Mouse (Mus musculus) adrenal gland, postnatal 14 days (tissue): ENCODE measurements at regions not wholly inside any gene's neighbourhood (a gene's known extent, or its start where the extent isn't known, plus 50 kb on each side); places are given as distances from the start of the nearest gene placed in this dataset.

ENCODE experiments used
- DNase-seq: peaks from one replicate; pipeline ENCODE4 v3.0.0; 2021; ENCODE audit warnings: mixed read lengths

DNA sequence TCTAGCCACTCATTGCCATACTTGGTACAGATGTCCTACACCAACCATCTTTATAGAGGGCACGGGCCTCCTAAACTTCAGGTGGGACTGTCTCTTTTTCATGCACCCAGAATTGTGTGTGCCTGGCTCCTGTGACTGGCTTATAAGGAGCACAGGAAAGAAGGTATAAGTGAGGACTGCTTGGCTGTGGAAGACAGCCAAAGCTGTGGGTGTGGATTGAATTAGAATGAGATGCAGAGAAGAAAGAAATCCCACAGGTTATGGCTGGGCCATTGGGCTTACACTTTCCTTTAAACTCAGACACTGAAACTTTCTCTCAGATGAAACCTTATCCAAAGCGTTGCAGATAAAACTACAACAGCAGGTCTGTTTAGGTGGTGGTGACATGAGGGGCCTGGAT is 239.5 kb upstream of the Fam160b2 start:
- DNase-seq = no peak

- DNase-seq = no peak
Measured at GRCm38 (mm10) chr14:70837528-70837927, 237.9 kb upstream of the Fam160b2 start.

GRCm38 (mm10) chr14:70833238-70833637 is 233.6 kb upstream of the Fam160b2 start:
- DNase-seq = no peak

GRCm38 (mm10) chr14:70832462-70833212 is 233.0 kb upstream of the Fam160b2 start:
- peak; percentile 7 for DNase-seq

DNA sequence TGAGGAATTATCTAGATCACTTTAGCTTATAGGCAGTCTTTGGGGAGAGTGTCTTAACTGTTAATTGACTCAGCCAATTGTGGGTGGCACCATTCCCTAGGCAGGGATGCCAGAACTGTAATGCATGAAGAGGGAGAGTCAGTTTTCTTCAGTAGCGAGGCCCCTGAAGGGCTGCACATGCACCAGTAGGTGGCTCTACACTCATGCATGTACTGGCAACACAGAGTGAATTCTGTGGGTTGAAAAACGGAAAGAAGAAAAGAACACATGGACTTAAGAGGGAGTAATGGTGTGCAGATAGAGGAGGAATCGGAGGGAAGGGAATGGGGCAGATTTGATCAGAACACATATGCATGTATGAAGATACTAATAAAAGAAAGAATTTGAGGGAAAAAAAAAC is 232.4 kb upstream of the Fam160b2 start:
- DNase-seq = no peak
